Mouse (Mus musculus) heart, adult 2 months (tissue): ENCODE results near the gene Zdhhc6. TPM values are rescaled to one million over a fixed set of nuclear protein-coding genes. Genes with fewer than 3 reads are reported as not detected.
A peak's percentile ranks its signal among the peaks of the same experiment; 100 is the strongest.

Experiments used
- DNase-seq, 2 experiments: peaks; one replicate each; pipeline ENCODE4 v3.0.0; 2021
- H3K27ac ChIP-seq: fragments of 200-600 bp; 2 replicates; pipeline ENCODE4 v1.8.1; 2022
- H3K27me3 ChIP-seq: fragments of 200-500 bp; 2 replicates; pipeline ENCODE4 v1.6.1; 2012; ENCODE audit warnings: mild to moderate bottlenecking, low read length, inconsistent platforms, mixed read lengths; ENCODE audit not compliant: control insufficient read depth, insufficient read depth
- H3K36me3 ChIP-seq: fragments of 200-500 bp; 2 replicates; pipeline ENCODE4 v1.6.1; 2012; ENCODE audit warnings: low read length, inconsistent platforms; ENCODE audit not compliant: control insufficient read depth, insufficient read depth
- H3K4me1 ChIP-seq: fragments of 200-500 bp; 2 replicates; pipeline ENCODE4 v1.6.1; 2011; ENCODE audit warnings: low read length; ENCODE audit not compliant: control insufficient read depth, insufficient read depth
- H3K4me3 ChIP-seq: fragments of 200-600 bp; 2 replicates; pipeline ENCODE4 v1.8.1; 2022
- H3K79me2 ChIP-seq: fragments of 200-500 bp; replicated peaks from 2 replicates; pipeline ENCODE4 v1.6.1; 2012; ENCODE audit warnings: mild to moderate bottlenecking, inconsistent platforms, low read length, moderate library complexity, mixed read lengths; ENCODE audit not compliant: control insufficient read depth, insufficient read depth
- H3K9ac ChIP-seq: fragments of 200-500 bp; 2 replicates; pipeline ENCODE4 v1.6.1; 2012; ENCODE audit warnings: low read depth, mild to moderate bottlenecking, control low read depth, inconsistent platforms, low read length, mixed read lengths
- CTCF ChIP-seq: fragments of 200-600 bp; IDR thresholded peaks from 2 replicates; pipeline ENCODE4 v1.8.1; 2022; ENCODE audit warnings: antibody characterized with exemption, mild to moderate bottlenecking, moderate library complexity
- EP300 ChIP-seq: fragments of 200-500 bp; IDR thresholded peaks from 2 replicates; pipeline ENCODE4 v1.6.1; 2011; ENCODE audit warnings: low read depth, low read length, control low read depth; ENCODE audit not compliant: insufficient read depth
- POLR2A ChIP-seq: fragments of 200-500 bp; IDR thresholded peaks from 2 replicates; pipeline ENCODE4 v1.6.1; 2011; ENCODE audit warnings: mild to moderate bottlenecking, low read depth, low read length, control low read depth; ENCODE audit not compliant: insufficient read depth
- whole genome bisulfite sequencing: fragments of 180-500 bp; shearing (Covaris S2); methylation state at CpG from one replicate; pipeline ENCODE4 v1.1.7; 2018; 5-methylcytosine and 5-hydroxymethylcytosine counted together
- intact Hi-C: fragments of 180-260 bp; cut with DNase I; formaldehyde crosslinking; loops from one replicate; pipeline ENCODE4 v1.15.1; 2025
- polyA plus RNA-seq: library from polyadenylated mRNA; depleted of rRNA; stranded (reverse); fragments of >200 nt; gene quantifications from 2 replicates; pipeline ENCODE4 v1.2.3, GENCODE M21; 2012
- total RNA-seq, 2 experiments: library from RNA; stranded (reverse); gene quantifications; 2 replicates each; pipeline ENCODE4 v1.2.3; 2021

Gene Zdhhc6
- total and polyA plus RNA-seq, 3 experiments: 10.4 to 22.1 (median 19.6) TPM

GRCm38 (mm10) chr19:55342423-55342822 lies 26.6 kb upstream of the Zdhhc6 start:
- TF ChIP-seq CTCF: no peak
- no peak for TF ChIP-seq EP300
- no peak for TF ChIP-seq POLR2A
- Histone ChIP-seq H3K4me1 (no peaks in the 10 kb centered on the region), H3K4me3 (no peak overlapping the region), H3K9ac (no peak overlapping the region), H3K27me3 (no peaks in the 10 kb centered on the region), H3K36me3 (peaks cover 2% of the 10 kb centered on the region; the same call in 1 of the 2 replicates), H3K79me2 (no peaks in the 10 kb centered on the region), H3K27ac (no peak overlapping the region)
- intact Hi-C loops: no loop called here
- WGBS: 91% methylated on average over 7 of the region's 7 CpGs
- DNase-seq: no peak

GRCm38 (mm10) chr19:55341377-55341776 lies 25.5 kb upstream of the Zdhhc6 start:
- intact Hi-C loops: no loop called here
- Histone ChIP-seq H3K4me3 (no peak overlapping the region), H3K79me2 (no peaks in the 10 kb centered on the region), H3K27me3 (no peaks in the 10 kb centered on the region), H3K36me3 (peaks cover 2% of the 10 kb centered on the region; the same call in 1 of the 2 replicates), H3K9ac (no peak overlapping the region), H3K4me1 (no peaks in the 10 kb centered on the region), H3K27ac (no peak overlapping the region)
- TF ChIP-seq EP300: no peak
- 0 out of 2 replicates have a peak, but pooled peaks have one; percentile 14 for TF ChIP-seq CTCF
- 53% methylated on average over 3 of the region's 3 CpGs for WGBS
- no peak for DNase-seq

- Histone ChIP-seq H3K27ac (no peak overlapping the region), H3K9ac (no peak overlapping the region), H3K79me2 (peaks cover 1% of the 10 kb centered on the region; the same call in 1 of the 2 replicates), H3K36me3 (no peaks in the 10 kb centered on the region), H3K4me3 (no peak overlapping the region), H3K27me3 (no peaks in the 10 kb centered on the region), H3K4me1 (no peaks in the 10 kb centered on the region)
- TF ChIP-seq CTCF (no peak), POLR2A (no peak), EP300 (no peak)
- intact Hi-C loops: no loop called here
- 86% methylated on average over 6 of the region's 6 CpGs for WGBS
- DNase-seq: no peak
Observed at GRCm38 (mm10) chr19:55340521-55340920, 24.7 kb upstream of the Zdhhc6 start.

- DNase-seq: no peak
- intact Hi-C loops: loop anchor here (5.0 to 10.0 kb wide), 3 partner anchors 537 to 915 kb away; no protein-coding TSS in a partner anchor
- H3K27me3 ChIP-seq: no peaks in the 10 kb centered on the region
- no peak overlapping the region for H3K4me3 ChIP-seq
- no peak overlapping the region for H3K27ac ChIP-seq
- H3K36me3 ChIP-seq: no peaks in the 10 kb centered on the region
- no peak overlapping the region for H3K9ac ChIP-seq
- H3K4me1 ChIP-seq: no peaks in the 10 kb centered on the region
- peaks cover 1% of the 10 kb centered on the region; the same call in 1 of the 2 replicates for H3K79me2 ChIP-seq
- TF ChIP-seq POLR2A (no peak), CTCF (no peak), EP300 (no peak)
- 93% methylated on average over 10 of the region's 10 CpGs for WGBS
Observed at GRCm38 (mm10) chr19:55337664-55338063, 21.8 kb upstream of the Zdhhc6 start.

- WGBS: 89% methylated on average over 9 of the region's 9 CpGs
- Histone ChIP-seq H3K9ac (no peak overlapping the region), H3K4me3 (no peak overlapping the region), H3K4me1 (no peaks in the 10 kb centered on the region), H3K27me3 (no peaks in the 10 kb centered on the region), H3K36me3 (no peaks in the 10 kb centered on the region), H3K79me2 (peaks cover 1% of the 10 kb centered on the region; the same call in 1 of the 2 replicates), H3K27ac (no peak overlapping the region)
- intact Hi-C loops: loop anchor here (5.0 to 10.0 kb wide), 3 partner anchors 538 to 915 kb away; no protein-coding TSS in a partner anchor
- TF ChIP-seq EP300 (no peak), CTCF (no peak)
- no peak for DNase-seq
Observed at GRCm38 (mm10) chr19:55337066-55337465, 21.2 kb upstream of the Zdhhc6 start.

GRCm38 (mm10) chr19:55336441-55336840 lies 20.6 kb upstream of the Zdhhc6 start:
- Histone ChIP-seq H3K9ac (no peak overlapping the region), H3K4me3 (no peak overlapping the region), H3K27me3 (no peaks in the 10 kb centered on the region), H3K27ac (no peak overlapping the region), H3K79me2 (peaks cover 1% of the 10 kb centered on the region; the same call in 1 of the 2 replicates), H3K36me3 (no peaks in the 10 kb centered on the region), H3K4me1 (no peaks in the 10 kb centered on the region)
- intact Hi-C loops: loop anchor here (1.0 to 10.0 kb wide), 4 partner anchors 538 to 916 kb away; no protein-coding TSS in a partner anchor
- DNase-seq: no peak
- no peak for TF ChIP-seq EP300
- TF ChIP-seq CTCF: no peak
- TF ChIP-seq POLR2A: no peak
- 90% methylated on average over 12 of the region's 12 CpGs for WGBS
